Mouse (Mus musculus): Measurements from ENCODE around the gene Aff3. TPM values are rescaled to one million over a fixed set of nuclear protein-coding genes. Genes with fewer than 3 reads are reported as not detected.
A peak's percentile ranks its signal among the peaks of the same experiment; 100 is the strongest.

Aff3 gene
- total RNA-seq, 2 experiments from 2014 or later: 2.4 to 2.6 TPM

- ATAC-seq (ENCODE audit: poor library complexity, severe bottlenecking): no peak
Measured at GRCm38 (mm10) chr1:38292851-38293250, 371.9 kb downstream of the Aff3 start.

GRCm38 (mm10) chr1:38291915-38292314 lies 372.8 kb downstream of the Aff3 start:
- ATAC-seq (ENCODE audit: poor library complexity, severe bottlenecking): no peak

DNA sequence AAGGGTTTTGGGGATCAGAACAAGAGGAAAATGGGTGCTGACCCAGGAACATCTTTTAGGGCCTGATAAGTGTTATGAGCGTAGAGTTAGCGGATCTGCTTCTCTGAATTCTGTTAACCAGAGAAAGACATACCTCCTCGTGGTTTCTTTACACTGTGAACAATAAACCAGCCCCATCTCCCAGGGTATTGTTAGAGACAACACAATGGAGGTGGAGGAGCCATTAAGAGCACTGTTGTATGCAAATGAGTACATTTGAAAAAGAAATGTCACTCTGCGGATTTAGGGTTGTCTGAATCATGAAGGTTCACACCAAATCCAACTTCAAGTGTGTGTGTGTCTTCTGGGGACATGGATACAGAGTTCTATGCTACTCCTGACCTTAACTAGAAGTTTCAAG lies 373.3 kb downstream of the Aff3 start:
- no peak for ATAC-seq (ENCODE audit: poor library complexity, severe bottlenecking)

DNA sequence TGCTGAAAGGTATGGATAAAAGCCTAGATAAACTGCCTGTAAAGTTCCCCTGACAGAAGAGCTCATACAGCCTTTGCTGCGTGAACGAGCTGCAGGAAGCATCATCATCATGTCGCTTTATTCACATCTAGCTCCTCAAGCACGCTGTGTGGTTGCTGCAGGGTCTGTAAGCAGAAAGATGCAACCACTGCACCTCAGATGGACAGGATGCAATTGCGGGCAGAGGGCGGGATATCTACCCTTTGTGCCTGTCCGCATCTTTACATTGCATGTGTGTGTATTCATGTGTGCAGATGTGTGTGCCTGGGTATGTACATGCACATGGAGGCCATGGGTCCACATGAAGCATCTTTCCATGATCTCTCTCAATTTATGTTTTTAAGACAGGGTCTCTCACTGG lies 373.9 kb downstream of the Aff3 start:
- no peak for ATAC-seq (ENCODE audit: poor library complexity, severe bottlenecking)

DNA sequence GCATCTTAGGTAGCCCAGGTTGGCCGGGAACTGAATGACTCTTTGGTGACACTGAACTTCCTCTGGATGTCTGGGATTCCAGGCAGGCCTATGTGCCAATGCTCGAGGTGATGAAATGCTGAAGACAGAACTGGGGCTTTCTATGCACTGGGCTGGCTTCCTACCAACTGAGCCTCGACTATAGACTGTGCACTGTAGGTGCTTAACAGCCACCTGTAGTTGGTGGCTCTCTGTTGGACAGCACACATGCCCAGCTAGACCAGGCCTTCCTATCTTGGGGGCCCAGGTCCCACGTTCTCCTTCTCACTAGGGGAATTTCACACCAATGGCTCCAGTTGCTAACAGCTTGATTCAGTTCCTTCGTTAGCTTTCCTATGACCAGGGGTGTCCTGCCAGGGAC lies 374.9 kb downstream of the Aff3 start:
- ATAC-seq (ENCODE audit: poor library complexity, severe bottlenecking): no peak

DNA sequence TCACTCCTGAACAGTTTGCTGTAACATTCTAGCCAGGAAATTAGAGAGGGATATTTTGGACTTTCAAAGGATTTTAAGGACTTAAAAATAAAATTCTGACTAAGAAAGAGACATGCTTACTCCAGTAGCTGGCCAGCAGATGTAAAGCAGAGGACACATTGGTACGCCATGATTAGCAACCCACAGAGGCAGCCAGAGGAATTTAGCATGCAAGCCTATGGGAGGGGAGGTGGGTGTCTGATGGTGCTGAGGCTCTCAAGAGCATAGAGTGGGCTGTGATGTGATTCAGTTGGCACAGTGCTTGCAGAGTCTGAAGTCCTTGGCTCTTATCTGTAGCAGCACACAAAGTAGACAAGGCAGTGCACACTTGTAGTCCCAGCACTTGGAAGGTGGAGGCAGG lies 376.0 kb downstream of the Aff3 start:
- no peak for ATAC-seq (ENCODE audit: poor library complexity, severe bottlenecking)

DNA sequence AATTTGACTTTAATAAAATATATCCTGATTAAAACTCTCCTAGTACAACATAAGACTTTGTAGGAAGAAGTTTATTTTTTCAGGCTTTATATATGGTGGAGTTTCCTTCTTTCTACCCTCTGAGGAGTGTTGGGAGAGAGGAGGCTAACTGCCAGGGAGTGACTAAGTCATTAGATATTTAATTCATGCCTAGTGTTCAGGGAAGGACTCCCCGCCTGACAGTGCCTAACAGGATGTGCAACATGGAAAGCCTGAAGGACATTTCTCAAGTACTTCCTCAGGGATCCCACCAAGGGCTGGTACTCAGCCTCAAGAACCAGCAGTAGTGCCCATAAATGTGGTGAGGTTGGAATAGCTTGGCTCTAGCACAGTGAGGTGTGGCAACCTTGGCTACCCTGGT lies 378.2 kb downstream of the Aff3 start:
- ATAC-seq (ENCODE audit: poor library complexity, severe bottlenecking): no peak

- ATAC-seq (ENCODE audit: poor library complexity, severe bottlenecking): no peak
Measured at GRCm38 (mm10) chr1:38280549-38280948, 384.2 kb downstream of the Aff3 start.

DNA sequence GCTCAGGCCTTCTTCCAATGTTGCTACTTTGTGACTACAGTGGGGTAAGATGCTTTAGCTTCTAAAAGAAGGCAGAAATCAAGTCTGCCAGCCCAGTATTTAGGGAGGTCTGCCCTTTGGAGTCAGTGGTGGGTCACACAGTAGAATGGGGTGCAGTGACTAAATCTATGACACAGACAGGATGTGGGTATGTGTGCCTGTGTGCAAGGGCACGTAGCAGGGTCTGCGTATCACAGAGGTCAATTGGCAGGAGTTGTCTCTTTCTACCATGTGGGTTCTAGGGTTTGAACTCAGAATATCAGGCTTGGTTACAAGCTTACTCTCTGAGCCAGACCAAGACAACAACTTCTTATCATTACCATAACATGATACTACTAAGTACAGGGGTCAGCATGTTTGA lies 393.4 kb downstream of the Aff3 start:
- ATAC-seq (ENCODE audit: poor library complexity, severe bottlenecking): no peak

DNA sequence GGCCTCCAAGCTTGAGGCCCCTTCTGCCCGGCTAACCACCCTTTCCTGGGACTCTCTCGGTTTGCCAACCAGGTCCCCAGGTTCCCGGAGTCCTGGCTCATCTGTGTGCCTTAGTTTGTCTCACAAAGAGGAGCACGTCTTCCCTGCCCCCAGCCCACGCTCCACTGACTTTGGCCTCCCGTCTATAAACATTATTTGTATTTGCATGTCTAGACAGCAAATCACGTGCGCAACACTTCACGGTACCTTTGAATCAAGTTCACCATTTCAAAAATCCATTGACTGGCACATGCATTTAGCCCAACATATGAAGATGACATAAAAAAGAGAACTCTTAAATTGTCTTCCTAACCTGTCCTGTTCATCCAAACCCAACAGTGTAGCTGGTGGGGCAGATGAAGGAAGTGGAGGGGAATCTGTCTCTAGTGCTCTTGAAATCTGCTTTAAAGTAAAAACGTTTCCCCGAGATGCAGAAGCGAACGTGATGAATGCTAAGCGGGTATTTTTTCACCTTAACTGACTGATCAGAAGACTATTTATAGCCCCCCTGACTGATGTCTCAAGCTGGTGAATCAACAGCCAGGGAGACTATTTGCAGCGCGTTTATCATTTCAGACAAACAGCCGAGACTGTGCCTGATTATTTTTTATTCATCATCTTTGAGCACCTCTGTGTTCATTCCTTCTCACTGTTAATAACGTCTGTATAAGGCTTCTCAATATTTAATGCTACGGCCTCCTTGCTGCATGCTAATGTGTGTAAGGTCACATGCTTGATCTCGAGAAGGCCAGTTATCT lies 396.3 kb downstream of the Aff3 start:
- no peak for ATAC-seq (ENCODE audit: poor library complexity, severe bottlenecking)

DNA sequence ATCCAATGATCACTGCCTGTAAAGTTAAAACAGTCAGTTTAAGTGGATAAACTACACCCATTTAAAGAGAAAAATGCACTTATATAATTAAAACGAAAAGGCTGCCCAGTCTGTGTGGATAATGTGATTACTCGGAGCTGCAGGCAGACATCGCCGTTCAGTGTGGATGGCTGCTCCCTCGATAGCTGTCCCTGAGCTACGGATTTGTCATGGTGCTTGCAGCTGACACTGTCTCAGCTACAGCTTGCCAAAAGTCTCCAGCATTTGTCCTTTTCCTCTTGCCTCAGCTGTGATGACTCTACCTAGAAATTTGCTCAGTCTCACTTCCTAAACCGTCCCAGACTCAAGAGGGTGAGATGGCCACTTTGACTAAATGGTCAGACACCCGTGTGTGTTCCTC lies 401.5 kb downstream of the Aff3 start:
- no peak for ATAC-seq (ENCODE audit: poor library complexity, severe bottlenecking)

DNA sequence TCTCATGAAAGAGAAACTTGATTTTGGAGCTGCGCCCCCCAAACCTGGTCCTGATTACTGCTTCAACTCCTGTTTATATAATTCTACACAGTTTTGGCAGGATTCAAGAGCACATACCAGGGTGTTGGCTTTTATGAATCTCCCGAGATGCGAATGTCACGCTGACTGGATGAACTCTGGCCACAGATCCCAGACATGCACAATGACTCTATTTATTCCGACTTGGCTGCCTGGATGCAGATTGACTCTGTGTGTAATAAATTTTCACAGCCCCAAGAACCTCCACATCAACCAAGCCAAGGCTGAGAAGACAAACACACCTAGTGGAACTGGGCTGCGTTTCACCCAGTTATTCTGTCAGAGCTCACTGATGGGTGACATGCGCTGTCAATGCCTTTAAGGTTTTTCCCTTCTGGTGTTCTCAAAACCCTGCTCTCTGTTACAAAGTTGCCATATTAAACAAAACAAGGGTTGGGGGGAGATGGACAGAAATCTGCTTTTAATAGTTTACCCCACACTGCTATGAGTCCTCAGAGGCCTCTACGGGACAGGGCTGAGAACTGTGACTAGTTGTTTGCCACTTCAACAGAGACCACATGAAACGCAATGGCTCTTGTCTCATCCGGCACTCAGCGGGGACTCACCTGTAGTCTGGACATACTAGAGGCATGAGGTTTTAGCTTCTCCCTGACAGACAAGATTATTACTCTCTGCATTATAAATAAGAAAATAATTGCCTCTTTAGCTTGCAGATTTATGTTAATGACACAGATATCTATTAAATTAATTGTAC lies 402.2 kb downstream of the Aff3 start:
- ATAC-seq (ENCODE audit: poor library complexity, severe bottlenecking): no peak

DNA sequence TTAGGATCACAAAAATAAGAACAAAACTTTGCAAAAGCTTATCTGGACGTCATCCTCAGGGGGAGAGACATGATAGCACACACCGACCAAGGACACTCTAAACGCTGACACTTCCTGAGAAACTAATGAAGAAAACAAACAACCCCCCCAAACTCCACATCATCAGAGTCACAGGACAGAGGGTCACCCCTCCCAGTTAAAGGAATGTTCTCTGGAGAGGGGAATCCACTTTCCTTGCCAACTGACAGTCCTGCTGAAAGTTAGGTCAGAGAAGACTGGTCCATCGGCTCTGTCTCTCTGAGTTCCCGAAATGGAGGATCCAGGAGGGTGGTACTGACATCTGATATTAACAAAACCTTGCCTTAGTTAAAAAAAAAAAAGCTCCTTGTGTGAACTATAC lies 403.7 kb downstream of the Aff3 start:
- ATAC-seq (ENCODE audit: poor library complexity, severe bottlenecking): no peak

DNA sequence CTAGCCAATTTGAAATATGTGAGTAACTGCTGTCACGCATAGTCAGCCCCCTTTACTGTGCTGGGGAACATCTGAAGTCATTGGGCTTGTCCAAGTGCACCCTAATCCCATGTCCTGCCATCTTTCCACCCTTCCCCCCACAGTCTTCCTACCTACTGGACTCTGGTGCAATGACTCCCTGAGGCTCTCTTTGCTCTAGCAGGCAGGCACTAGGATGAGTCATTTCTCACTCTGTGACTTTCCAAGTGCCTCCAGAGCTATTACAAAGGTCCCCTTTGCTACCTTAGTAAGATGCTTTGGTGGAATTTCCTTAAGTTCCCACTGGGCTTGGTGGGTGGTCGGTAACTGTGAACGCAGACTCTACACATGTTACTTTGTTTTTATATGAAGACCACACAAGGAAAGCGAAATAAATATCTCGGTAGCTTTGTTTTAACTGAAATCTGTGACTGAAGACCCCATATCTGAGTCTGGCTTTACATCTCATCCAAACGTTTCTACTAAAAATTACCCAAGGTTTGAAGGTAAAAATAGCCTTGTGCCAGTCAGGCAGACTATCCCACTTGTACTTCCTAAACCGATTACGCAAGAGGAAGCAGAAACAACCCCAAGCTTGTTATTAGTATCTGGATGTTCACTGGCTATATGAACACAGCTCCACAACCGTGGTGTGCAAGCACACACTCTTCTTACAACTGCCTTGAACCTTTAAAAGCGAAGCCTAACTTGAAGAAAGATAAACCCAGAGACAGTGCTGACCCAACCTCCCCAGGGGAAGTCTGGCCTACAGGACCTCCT lies 405.0 kb downstream of the Aff3 start:
- ATAC-seq (ENCODE audit: poor library complexity, severe bottlenecking): no peak

GRCm38 (mm10) chr1:38254426-38254825 lies 410.3 kb downstream of the Aff3 start:
- no peak for ATAC-seq (ENCODE audit: poor library complexity, severe bottlenecking)

- ATAC-seq (ENCODE audit: poor library complexity, severe bottlenecking): no peak
Measured at GRCm38 (mm10) chr1:38252766-38253079, 412.0 kb downstream of the Aff3 start.

- no peak for ATAC-seq (ENCODE audit: poor library complexity, severe bottlenecking)
Measured at GRCm38 (mm10) chr1:38252031-38252765, 412.6 kb downstream of the Aff3 start.

DNA sequence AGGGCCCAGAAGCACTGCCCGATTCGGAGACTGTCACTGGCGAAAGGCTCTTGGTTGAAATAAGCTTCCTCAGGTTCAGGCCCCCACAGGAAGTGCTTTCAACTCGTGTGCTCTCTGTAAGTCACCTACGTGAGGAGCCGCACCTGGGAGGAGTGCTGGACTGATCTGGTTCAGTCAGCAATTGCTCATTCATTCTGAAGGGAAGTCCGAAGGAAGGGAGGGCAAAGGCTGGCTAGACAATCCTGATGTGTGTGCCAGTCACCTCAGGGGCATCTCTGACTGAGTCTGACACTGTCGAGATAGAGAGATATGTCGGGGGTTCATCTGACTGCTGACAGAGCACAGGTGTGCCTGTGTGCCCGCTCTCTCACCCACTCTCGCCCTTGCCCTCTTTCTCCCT lies 413.3 kb downstream of the Aff3 start:
- no peak for ATAC-seq (ENCODE audit: poor library complexity, severe bottlenecking)

DNA sequence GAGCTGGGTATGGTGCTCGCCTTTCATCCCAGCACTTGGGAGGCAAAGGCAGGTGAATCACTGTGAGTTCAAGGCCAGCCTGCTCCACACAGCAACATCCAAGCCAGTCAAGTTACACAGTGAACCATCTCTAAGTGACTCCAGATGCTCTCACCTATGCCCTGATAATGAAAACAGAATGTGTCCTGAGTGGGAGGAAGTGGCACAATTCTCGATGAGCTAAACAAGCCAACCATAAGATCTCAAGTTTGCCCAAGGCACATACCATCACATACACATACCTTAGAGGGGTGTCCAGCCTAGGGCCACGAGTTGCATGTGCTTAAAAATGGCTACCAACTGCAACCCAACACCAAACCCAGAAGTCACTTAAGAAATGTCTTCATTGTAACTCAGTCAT lies 414.5 kb downstream of the Aff3 start:
- no peak for ATAC-seq (ENCODE audit: poor library complexity, severe bottlenecking)

- ATAC-seq (ENCODE audit: poor library complexity, severe bottlenecking): peak; percentile 80
Measured at GRCm38 (mm10) chr1:38249561-38249960, 415.2 kb downstream of the Aff3 start.

GRCm38 (mm10) chr1:38248027-38248426 lies 416.7 kb downstream of the Aff3 start:
- no peak for ATAC-seq (ENCODE audit: poor library complexity, severe bottlenecking)

Data from megakaryocyte, adult 5-6 weeks (primary cell).